Mouse (Mus musculus): ENCODE data around the gene Bhlha15.
A peak's percentile ranks its signal among the peaks of the same experiment; 100 is the strongest.

The Bhlha15 gene

DNA sequence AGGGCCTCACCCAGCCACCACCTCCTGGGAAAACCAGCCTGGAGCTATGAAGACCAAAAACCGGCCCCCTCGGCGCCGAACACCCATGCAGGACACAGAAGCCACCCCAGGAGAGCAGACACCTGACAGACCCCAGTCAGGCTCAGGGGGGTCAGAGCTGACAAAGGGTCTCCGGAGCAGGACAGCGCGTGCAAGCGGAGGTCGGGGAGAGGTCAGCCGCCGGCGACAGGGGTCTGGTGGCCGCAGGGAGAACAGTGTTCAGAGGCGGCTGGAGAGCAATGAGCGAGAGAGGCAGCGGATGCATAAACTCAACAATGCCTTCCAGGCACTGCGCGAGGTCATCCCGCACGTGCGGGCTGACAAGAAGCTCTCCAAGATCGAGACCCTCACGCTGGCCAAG, 940 bp downstream of the Bhlha15 start:
- peak; percentile 17 for DNase-seq

DNA sequence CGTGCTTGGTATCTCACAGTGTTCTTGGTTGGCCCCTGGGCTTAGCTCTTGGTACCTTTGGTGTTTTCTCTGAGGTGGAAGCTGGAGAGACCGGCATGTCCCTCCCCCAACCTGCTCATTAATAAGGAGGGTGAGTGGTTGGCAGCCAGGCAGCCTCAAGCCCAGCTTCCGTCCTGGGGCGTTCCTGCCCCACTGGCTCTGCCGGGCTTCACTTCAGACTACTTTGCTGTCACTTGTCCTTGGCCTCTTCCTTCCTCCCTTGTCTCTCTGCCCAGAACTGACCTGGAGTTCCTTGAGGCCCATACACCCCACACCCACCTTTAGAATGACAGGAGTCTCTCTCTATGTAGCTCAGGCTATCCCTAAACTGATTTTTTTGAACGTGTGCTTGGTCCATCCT, 2.6 kb downstream of the Bhlha15 start:
- no peak for DNase-seq

DNA sequence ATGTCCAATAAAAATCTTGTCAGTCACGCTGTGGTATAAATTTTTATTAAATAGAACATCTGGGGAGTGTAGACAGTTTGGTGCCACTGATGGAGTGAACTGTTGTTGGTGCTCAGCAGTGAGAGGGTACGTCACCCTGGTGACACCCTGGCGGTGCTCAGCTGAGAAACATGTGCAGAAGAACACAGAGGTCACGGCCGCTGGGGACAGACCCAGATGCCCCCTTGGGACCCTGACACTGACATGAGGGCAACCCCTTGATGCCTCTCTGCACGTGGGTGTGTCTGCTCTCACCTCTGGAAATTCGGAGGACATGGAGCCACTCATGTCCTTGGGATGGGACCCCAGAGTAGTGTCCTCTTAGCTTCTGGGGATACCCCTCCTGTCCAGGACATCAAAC, 4.3 kb downstream of the Bhlha15 start:
- peak; percentile 7 for DNase-seq

DNA sequence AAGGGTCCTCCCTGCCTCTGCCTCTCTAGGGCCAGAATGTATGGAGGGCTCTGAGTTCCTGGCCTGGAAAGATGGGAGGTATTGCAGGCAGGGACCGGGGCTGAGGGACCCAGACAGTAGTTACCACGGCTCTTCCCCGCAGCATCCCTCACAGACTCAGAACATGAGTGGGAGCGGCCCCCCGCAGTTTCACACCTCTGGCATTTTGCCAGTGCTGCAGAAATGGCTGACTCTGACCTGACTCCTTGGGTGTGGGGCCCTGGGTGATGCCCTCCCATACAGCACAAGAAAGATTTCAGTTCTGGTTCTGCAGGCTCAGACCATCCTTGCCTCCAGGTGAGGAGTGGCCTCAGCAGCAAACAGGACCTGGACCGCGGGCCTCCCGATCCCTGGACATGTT, 5.5 kb downstream of the Bhlha15 start:
- peak; percentile 11 for DNase-seq

DNA sequence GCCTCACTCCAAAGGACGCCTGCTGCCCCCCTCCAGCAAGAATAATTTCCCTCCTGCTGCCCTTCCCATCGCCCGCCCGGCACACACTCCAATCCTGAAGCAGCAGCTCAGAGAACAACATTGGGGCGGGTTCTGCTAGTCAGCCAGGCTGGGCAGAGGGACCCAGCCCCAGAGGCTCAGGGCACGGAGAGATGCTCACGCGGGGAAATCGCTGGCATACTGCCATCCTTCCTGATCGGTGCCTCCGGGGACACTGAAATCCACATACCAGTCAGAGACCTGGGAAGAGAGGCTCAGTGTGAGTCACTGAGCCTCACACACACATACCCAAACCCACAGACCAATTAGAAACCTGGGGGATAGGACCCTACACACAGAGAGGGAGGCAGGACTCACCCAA, 10.5 kb downstream of the Bhlha15 start:
- DNase-seq = peak; percentile 33

DNA sequence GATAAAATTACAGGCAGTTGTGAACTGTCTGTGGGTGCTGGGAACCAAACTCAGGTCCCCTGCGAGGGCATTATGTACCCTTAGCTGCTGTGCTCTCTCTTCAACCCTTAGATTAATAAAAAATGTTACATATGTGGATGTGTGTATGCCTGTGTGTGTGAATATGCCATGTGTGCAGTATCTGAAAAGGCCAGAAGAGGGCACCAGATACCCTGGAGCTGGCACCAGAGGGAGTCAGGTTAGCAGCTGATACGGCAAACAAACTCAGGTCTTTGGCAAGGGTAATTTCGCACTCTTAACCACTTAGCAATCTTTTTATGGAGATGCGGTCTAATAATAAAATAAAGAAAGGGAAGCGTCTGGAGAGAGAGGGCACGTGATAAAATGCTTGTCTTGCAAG, 12.3 kb downstream of the Bhlha15 start:
- DNase-seq = no peak

DNA sequence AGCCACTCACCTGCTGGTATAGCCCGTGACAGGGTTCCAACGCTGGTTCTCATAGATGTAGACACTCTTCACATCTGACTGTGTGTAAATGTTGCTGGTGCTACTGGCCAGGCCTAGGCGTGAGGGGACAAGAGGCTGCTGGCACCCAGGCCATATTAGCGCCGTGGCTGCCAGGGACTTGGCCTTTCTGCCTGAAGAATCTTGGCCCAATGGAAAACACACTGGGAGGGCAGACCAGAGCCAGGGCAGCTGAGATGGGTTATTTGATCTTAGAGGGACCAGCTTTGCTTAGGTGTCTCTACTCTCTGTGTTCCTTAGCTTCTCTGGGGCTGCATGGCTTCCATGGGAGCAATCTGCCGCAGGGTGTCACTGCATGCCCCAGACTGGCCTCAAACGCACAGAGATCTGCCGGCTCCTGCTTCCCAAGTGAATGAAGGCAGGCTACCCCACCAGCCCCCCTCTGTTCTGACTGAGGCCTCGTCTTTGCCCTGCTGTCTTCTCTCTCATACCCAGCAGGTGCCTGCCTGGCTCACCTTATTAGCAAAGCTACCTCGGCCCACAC, 13.4 kb downstream of the Bhlha15 start:
- no peak for DNase-seq

DNA sequence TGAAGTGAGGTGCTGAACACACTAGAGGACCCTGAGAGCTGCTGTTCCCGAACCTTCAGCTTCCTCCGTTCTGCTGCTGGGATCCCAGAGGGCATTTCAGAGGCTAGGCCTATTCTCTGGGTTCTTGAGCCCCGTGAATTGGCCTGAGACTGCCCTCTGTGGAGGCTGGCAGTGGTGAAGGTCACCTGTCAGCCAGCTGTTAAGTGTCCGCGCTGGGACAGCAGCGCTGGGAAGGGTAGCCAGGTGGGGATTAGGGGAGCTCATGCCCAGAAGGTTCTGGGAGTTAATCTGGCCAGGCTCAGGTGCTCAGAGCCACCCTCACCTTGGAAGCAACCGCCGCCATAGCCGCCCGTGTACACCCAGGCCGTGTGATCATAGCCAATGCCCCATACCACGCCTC, 14.2 kb downstream of the Bhlha15 start:
- DNase-seq = no peak

DNA sequence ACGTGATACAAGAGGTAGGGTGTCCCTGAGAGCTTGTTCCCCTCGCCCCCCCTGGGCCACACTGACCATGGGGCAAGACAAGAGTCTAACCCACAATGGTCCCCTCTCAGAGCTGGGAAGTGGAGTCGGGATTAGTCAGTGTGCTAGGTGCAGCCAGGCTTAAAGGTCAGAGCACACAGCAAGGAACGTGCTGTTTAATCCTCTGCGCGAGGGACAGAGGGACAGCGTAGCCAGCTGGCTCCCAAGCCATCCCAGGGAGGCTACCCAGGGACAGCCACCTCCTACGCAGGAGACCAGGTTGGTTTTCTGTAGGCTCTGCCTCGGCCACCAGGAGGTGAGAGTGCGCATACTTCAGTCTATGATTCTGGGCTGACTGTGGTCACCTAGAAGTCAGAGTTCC, 14.8 kb downstream of the Bhlha15 start:
- no peak for DNase-seq

DNA sequence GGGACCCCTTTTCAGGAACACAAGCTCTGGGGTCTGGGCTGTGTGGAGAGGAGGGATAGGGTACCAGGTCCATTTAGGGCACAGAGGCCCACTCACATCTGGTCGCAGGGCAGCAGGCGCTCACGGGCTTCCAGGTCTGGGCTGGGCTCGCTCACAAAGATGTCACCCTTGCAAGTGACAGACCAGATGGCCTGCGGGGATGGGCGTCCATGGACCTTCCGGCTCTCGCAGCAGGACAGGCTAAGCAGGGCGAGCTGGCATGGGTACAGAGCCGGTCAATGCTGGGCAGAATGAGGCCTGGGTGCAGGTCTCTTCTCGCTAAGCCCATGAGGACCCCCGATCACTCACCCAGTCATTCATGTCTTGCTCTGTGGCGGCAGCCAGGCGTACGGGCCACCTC, 16.0 kb downstream of the Bhlha15 start:
- DNase-seq = no peak

DNA sequence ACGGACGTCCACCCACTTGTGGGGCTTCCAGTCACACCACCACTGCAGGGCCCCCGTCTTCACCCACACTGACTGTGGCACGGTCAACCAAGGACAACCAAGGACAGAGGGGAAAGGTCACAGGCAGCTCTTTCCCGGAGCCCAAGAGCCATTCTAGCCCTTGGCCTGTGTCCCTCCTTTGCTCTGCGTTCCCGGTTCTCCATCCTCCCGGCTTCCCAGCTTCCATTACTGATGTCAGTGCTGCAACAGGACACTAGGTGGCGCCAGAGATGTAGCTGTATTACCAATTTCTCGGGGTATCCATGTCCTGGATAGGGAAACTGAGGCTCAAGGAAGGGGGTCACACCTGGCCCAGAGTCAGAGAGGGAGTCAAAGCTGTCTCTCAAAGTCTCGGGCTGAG, 17.4 kb downstream of the Bhlha15 start:
- peak; percentile 71 for DNase-seq

DNA sequence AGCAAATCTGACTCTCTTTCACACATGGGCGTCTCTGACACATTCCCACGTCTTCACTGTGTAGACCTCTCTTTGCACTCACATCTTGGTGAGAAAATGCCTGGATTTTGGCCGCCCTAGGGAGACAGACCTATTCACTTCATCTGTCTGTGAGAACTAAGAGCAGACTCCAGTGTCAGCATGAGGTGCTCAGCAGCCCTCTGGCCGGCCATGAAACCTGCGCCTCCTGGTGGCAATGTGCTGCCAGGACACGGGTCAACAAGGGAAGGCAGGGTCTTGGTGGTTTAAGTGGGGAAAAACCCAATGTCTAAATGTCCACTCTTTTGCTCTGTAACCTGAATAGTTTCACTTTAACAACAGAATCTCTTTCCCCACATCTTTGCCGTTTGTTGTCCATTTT, 24.4 kb downstream of the Bhlha15 start:
- DNase-seq = peak; percentile 64

DNA sequence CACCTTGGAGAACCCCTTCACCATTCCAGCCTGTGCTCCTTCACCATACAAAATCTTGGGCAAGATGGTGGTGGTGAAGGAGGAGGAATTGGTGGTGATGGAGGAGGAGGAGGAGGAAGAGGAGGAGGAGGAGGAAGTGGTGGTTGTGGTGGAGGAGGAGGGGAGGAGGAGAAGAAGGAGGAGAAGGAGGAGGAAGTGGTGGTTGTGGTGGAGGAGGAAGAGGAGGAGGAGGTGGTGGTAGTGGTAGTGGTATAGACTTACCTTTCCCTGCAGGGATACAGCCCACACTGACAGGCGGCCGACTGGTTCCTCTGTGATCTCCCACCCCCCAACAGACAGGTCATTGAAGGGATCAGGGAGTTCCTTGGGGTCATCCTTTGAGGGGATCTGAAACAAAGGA, 25.9 kb downstream of the Bhlha15 start:
- no peak for DNase-seq

DNA sequence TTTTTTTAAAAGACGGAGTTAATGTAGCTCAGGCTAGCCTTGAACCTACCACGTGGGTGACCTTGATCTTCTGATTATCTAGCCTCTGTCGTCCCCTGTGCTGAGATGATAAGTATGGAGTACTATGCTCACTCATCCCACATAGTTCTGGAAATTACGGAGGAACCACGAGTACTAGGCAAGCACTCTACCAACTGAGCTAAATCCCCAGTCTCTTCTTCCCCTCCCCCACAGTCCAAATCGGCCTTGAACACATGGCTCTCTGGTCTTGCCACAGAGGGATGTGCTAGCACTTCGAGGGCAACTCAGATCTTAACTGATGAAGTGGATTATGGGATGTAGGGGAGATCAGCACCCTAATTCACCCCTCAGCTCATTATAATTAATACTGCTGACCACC, 28.0 kb downstream of the Bhlha15 start:
- no peak for DNase-seq

DNA sequence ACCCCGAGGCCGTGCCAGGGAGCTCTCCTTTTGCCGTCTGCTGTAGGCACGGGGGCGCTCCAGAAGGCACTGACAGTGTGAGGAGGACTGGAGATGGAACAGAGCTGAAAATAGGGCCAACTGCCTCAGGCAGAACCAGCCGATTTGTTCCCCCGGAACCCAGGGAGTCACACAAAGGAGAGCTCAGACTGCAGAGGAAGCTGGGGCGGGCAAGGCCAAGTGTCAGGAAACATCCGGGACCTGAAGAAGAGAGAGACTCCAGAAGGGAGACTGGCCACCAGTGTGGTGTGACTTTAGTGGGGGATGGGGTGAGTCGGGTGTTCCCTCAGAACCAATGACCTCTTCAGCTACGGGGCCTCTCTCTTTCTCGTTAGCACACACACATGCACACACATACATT, 29.2 kb downstream of the Bhlha15 start:
- no peak for DNase-seq

DNA sequence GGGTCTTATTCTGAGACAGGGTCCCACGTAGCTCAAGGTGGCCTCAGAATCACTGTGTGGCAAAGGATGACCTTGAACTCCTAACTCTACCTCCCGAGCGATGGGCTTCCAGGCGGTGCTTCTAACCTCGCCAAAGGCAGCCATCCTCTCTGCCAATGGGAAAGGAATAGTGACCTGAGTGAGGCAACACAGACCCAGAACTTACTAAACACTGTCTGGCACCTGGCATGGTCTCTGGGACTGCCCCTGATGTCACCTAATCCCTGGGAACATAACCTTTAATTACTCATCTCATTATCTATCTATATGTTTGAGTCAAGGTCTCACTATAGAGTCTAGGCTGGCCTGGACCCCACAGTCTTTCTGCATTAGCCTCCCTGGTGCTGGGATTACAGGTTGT, 29.9 kb downstream of the Bhlha15 start:
- no peak for DNase-seq

DNA sequence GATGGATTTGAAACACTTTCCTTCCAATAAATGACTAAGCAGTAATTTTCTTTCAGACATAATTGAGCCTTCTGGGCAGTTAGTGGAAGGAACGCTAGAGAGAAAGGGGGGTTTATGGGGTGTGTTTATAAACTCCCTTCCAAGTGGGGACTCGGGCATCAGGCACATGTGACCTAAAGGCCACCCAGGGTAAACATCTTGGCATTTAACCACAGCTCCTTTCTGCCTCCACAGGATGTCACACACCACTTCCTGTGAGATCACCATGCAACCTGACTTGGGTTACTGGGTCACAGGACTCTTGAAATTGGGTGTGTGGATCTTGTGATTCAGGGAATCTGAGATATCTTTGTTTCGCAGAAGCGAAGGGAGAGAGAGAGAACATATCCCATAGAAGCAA, 31.2 kb downstream of the Bhlha15 start:
- DNase-seq = no peak

DNA sequence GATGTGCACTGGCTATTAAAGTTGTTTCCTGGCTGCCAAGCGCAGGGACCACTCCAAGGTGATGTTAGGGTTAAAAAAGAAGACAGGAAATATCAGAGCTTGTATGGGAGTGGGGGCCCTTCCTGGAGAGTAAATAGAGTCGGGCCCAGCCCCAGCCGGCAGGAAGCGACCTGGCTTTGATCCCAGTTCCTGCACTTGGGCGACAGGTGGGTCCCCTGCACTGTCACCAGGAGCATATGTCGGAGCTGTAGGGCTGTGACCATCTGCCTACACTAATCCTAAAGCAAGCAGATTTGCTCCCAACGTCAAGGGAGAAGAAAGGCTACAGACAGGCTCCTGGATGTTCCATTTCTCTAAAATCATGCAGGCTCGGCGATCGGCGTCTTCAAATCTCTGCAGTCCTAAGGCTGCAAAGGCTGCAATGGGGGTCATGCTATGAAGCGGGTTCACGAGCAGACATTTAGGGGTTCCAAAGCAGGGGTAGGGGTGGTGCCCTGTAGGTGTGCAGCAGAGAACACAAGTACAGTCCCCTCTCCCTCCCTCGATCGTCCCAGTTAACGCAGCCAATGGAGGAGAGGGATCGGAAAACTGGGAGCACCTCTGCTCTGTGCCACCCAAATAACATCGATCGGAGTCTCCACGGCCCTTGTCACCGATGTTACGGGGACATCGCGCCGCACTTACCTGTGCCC, 32.9 kb downstream of the Bhlha15 start:
- DNase-seq = no peak

DNA sequence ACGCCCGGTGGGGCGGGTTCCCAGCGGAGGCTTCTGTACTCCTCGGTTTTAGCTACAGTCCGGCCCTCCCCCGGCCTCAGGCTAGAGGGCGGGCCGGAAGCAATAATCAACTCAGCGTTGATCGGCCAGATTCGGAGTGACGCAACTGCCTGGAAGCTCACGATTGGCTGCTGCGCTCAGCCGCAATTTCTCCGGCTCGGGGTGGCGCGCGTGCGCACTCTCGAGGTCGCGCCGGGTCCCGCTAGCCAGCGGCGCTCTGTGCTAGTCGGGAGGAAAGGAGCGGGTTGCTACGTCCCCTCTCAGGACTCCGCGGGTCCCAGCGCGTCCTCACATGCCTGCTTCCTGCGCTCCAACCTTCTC, 33.4 kb downstream of the Bhlha15 start, which contains the start of gene Tecpr1:
Tecpr1 (minus strand) TSS at position 113 of the 360 bp plus-strand sequence.
- peak; percentile 92 for DNase-seq

DNA sequence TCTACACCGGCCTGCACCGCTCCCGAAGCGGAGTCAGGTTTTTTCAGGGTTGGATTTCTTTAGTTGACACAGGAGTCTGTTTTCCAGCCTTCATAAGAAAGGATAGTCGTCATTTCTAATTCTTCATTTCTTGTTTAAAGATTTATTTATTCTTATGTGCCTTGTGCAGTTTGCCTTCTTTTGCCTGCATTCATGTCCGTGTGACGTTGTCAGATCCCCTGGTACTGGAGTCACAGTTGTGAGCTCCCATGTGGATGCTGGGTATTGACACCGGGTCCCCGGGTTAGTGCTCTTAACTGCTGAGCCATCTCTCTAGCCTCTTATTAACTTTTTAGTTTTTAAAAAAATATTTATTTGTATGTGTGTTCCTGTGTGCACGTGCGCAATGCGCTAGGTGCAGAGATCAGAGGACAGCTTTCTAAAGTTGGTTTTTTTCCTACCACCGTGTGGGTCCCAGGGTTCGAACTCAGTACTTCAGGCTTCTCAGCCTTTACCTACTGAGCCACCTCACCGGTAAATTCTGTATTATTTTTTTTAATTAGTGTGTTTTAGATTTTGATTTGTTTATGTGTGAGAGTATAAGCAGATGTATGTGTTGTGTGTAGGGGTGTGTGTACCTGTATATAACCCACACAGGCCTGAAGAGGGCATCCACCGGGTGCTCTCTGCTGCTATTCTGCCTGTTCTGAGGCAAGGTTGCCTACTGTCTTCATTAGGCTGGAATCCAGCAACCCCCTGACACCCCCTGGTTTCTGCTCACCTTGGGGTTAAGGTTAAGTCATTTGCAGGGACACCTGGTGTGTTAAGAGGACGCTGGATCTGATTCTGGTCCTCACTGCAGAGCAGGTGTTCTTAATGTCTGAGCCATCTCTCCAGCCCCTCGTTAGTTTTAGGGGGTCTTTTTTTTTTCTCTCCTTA, 34.1 kb downstream of the Bhlha15 start:
- no peak for DNase-seq

DNA sequence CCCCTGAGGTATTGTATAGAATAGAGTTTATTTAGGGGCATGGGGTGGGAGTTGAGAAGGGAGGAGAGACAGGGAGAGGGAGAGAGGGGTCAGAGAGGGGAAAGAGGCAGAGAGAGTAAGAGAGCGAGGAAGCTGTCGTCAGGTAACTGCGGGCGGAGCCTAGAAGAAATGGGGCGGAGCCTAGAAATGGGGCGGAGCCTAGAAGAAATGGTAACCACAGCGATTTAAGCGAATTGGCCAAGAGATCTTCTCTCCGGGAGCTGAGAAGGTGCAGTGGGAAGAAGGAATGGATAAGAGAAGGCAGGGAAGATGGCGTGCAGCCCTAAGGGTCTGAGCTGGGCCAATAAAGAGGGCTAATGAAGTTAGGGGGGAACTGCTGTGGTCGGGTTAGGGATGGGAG, 36.1 kb downstream of the Bhlha15 start:
- no peak for DNase-seq

DNA sequence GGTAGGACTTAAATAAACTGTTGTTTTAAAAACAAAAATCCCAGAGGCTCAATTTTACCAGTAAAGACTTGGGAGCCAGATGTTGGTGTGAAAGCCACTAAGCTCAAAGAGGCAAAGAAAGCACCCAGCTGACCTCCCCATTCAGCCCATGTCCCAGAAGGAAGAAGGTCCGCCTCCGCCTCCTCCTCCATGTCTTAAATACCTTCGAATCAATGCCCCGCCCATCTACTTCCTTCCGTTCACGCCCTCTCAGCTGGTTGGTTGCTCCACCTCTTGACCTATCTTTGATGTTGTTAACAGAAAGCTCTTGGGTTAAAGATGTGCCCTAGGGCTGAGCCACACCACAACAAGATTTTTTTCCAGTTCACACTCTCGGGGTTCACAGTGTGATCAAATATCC, 40.1 kb downstream of the Bhlha15 start:
- DNase-seq = no peak

DNA sequence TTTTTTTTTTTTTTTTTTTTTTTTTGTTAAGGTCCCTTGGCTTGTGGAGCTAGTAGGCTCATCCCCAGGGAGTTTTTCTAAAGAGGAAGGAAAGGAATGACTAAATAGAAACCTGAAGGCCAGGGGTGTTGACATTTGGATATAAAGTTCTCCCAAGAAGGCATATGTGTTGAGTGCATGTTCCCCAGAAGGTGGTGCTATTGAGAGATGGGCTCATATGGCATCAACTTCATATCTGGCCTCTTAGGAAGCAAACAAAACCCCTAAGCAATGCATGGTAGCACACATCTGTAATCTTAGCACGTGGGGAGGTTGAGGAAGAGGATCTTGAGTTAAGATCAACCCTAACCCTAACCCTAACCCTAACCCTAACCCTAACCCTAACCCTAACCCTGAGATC, 41.3 kb downstream of the Bhlha15 start:
- no peak for DNase-seq

DNA sequence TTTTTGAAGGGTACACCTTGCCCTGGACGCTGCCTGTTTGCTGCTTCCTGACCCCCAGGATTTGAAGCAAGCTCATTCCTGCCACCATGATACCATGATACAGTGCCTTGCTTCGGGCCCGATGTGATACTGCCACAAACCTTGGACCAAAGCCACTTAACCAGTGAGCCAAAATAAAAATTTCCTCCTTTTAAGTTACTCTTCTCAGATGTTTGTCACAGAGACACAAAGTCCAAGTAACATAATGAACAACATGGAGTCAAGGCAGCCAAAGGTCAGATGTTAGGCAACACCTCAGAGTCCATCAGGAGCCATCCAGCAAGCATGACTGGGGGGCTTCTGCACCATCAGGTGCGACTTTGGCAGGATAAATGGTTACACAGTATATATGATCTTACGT, 42.4 kb downstream of the Bhlha15 start:
- DNase-seq = no peak
